Mouse (Mus musculus): ENCODE measurements around the gene Gstm6. TPM values are rescaled to one million over a fixed set of nuclear protein-coding genes. Genes with fewer than 3 reads are reported as not detected.
"Not testable (repeated sequence)": the region's sequence is repeated elsewhere in the genome, so short reads cannot be mapped to it uniquely, and the experiment has no call there.

The Gstm6 gene
- polyA plus RNA-seq (2017; shearing (Covaris generic)): not detected

- ATAC-seq: no peak
Measured at GRCm38 (mm10) chr3:107943239-107943990, at the start of gene Gstm6. TSS of gene Gstm6 (minus strand) at chr3:107943749.

GRCm38 (mm10) chr3:107986041-107986562, 42.6 kb upstream of the Gstm6 start, which contains the start of gene Gstm2:
TSS of gene Gstm2 (minus strand) at chr3:107986453.
- no peak for ATAC-seq

GRCm38 (mm10) chr3:107985141-107985540, 41.6 kb upstream of the Gstm6 start:
- not testable (repeated sequence) for ATAC-seq

- no peak for ATAC-seq
Measured at GRCm38 (mm10) chr3:107984471-107984870, 40.9 kb upstream of the Gstm6 start.

- no peak for ATAC-seq
Measured at GRCm38 (mm10) chr3:107983771-107984170, 40.2 kb upstream of the Gstm6 start.

- no peak for ATAC-seq
Measured at GRCm38 (mm10) chr3:107982726-107983125, 39.2 kb upstream of the Gstm6 start.

GRCm38 (mm10) chr3:107981261-107981660, 37.7 kb upstream of the Gstm6 start:
- no peak for ATAC-seq

- no peak for ATAC-seq
Measured at GRCm38 (mm10) chr3:107977691-107978090, 34.1 kb upstream of the Gstm6 start.

- no peak for ATAC-seq
Measured at GRCm38 (mm10) chr3:107974237-107974636, 30.7 kb upstream of the Gstm6 start.

GRCm38 (mm10) chr3:107972070-107972469, 28.5 kb upstream of the Gstm6 start:
- no peak for ATAC-seq

GRCm38 (mm10) chr3:107971101-107971500, 27.6 kb upstream of the Gstm6 start:
- not testable (repeated sequence) for ATAC-seq

GRCm38 (mm10) chr3:107968724-107969395, 25.3 kb upstream of the Gstm6 start, which contains the start of gene Gstm3:
TSS of gene Gstm3 (minus strand) at chr3:107969283.
- no peak for ATAC-seq

- no peak for ATAC-seq
Measured at GRCm38 (mm10) chr3:107966631-107967030, 23.1 kb upstream of the Gstm6 start.

- no peak for ATAC-seq
Measured at GRCm38 (mm10) chr3:107965592-107965991, 22.0 kb upstream of the Gstm6 start.

- ATAC-seq: no peak
Measured at GRCm38 (mm10) chr3:107964656-107965308, 21.2 kb upstream of the Gstm6 start.

- ATAC-seq: no peak
Measured at GRCm38 (mm10) chr3:107964026-107964425, 20.5 kb upstream of the Gstm6 start.

GRCm38 (mm10) chr3:107955260-107955659, 11.7 kb upstream of the Gstm6 start:
- ATAC-seq: not testable (repeated sequence)

- no peak for ATAC-seq
Measured at GRCm38 (mm10) chr3:107953906-107954305, 10.4 kb upstream of the Gstm6 start.

- no peak for ATAC-seq
Measured at GRCm38 (mm10) chr3:107953328-107953755, 9.8 kb upstream of the Gstm6 start.

- ATAC-seq: no peak
Measured at GRCm38 (mm10) chr3:107950531-107950930, 7.0 kb upstream of the Gstm6 start.

GRCm38 (mm10) chr3:107949461-107949860, 5.9 kb upstream of the Gstm6 start:
- ATAC-seq: not testable (repeated sequence)

- no peak for ATAC-seq
Measured at GRCm38 (mm10) chr3:107945729-107946128, 2.2 kb upstream of the Gstm6 start.

GRCm38 (mm10) chr3:107941261-107941660, 2.3 kb downstream of the Gstm6 start:
- no peak for ATAC-seq
